Mouse (Mus musculus) adrenal gland (tissue): ENCODE measurements at regions not wholly inside any gene's neighbourhood (a gene's known extent, or its start where the extent isn't known, plus 50 kb on each side); places are given as distances from the start of the nearest gene placed in this dataset.

ENCODE experiments used
- intact Hi-C: fragments of 180-260 bp; cut with DNase I; formaldehyde crosslinking; loops from one replicate; pipeline ENCODE4 v1.15.1; 2025

DNA sequence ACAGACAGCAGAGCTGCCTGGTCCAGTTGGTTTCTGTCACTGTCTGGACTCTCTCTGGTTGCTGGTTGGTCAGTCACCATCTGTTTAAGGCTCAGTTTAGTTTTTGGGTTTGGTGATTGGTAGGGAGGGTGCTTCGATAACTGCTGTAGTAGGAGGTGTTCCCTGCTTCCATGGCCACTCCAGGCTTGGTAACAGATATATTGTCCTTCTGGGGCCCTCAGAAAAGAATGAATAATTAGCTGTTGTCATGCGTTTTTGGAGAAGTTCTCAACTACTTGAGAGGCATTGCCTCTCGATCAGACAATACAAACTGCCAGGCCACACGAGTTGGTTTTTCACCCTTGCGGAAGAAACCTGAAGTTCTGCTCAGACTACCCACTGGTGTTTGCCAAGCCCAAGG lies 451.7 kb downstream of the Sox2 start:
- intact Hi-C loops, result loop anchor here (2.0 to 10.0 kb wide), 3 partner anchors 455 to 1147 kb away; no protein-coding TSS in a partner anchor

DNA sequence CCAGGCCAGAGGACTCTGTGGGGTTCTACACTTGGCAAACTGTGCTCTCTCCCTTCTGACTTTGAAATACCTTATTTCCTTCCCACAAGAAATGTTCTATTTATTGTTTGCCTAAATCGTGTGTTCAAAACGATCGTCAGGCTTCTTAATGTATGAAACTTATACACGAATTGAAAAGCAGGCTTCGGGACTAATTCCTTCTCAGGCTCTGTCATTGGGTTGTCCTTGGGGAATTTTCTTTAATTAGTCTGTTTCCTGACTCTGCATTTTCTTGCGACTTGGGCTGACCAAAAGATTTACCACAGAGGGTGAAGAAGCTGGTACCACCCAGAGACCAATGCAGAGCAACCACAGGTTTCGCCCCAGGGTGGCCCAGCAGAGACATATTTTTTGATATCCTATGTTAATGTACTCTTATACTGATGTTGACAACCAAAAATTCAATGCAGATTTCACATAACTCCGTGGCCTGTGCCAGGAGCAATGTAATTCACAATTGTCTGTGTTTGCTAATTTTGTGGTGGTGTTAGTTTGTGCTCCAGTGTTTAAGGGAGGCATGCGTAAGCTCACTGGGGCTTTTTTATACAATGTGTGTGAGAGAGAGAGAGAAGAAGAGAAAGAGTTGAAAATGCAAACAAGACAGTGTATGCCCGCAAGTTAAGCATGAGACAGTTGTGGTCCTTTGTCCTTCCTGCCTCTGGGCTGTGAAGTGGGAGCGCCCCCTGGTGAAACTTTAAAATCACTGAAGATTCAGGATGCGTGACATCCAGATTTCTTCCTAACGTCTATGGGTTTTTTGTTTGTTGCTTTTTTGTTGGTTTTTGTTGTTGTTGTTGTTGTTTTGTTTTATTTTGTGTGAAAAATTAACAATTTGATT lies 452.7 kb downstream of the Sox2 start:
- intact Hi-C loops, result loop anchor here (2.0 to 10.0 kb wide), 3 partner anchors 456 to 1148 kb away; no protein-coding TSS in a partner anchor

DNA sequence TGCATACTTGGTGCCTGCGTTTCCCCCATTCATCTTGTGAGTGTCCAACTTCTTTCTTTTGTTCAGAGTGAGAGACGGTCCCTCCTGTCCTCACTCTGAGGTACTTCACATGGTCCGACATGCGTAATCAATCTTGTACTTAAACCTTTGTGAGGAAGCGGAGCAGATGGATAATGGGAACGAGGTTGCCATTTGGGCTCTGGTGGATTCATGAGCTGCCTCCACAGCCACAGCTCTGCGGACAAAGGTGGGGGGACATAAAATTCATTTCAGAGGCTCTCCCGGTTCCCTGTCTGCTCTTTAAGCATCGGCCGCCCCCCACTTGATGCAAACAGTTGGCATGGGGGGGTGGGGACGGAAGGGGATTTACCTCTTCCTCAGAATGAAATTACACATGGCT lies 454.7 kb downstream of the Sox2 start:
- intact Hi-C loops, result loop anchor here (10.0 kb wide), 2 partner anchors 870 to 1150 kb away; no protein-coding TSS in a partner anchor

DNA sequence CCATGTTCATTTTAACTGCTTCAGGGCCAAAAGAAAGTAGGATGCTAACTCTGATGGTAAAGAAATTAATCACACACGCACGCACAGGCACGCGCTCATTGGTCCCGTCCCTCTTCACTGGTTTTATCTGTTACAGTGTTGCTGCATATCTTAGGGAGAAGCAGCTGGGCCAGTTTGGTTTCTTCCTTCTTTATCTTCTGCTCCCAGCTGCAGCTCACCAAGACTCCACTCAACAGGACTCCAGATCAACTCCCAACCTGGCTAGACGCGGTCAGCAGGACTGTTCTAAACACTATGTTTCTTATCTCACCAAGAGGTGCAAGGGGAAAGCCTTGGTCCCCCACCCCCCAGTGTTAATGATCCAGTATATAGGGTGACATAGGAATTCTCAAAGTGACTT lies 455.9 kb downstream of the Sox2 start:
- intact Hi-C loops, result loop anchor here (10.0 kb wide), 2 partner anchors 871 to 1151 kb away; no protein-coding TSS in a partner anchor

DNA sequence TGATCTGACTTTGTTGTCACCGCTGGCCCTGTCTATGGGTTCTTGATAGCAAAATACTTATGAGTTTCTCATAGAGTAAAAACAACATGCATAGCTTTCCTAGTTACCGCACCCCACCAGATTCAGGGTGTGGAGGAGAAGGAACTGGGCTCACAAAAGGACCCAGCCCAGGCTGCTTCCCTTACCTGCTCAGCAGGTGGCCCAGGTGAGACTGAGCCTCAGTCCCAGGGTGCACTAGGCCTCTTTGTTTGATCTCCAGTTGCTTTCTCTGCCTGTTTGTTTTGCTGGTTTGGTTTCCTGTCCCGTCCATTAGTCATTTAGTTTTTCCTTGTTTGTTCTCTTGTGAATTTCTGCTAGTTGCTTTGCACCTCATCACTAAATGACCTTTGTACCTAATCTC lies 483.3 kb downstream of the Sox2 start:
- intact Hi-C loops, result no loop called here

DNA sequence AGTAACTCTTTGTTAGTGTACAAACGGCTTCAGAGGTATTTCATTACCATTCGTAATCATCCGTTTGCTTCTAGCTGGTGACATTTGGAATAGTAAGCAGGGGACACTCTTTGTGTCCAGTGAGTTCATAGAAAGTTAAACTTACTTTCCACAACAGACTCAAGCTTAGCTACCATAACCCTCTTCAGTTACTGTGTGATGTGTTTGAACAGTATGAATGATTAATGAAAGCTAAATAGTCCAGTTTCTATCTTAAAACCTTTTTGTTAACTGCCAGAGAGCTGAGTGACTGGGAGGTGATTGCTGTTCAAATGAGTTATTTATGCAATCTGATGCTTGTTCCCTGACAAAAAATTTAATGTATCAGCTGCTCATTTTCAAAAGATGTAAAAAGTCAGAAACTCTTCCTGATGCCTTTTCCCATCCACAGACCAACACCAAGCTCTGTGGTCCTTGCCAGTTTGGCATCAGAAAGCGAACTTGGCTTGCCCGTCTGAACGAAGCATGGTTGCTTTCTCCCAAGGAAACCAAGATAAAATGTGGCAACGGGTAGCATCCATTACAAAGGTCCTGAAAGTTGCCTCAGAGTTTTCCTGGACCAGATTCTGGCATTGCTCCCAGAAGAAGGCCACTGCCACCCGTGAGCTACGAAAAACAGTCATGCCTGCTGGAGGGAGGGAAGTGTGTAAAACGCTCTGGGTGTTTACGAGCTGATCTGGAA lies 491.5 kb downstream of the Sox2 start:
- intact Hi-C loops, result no loop called here

DNA sequence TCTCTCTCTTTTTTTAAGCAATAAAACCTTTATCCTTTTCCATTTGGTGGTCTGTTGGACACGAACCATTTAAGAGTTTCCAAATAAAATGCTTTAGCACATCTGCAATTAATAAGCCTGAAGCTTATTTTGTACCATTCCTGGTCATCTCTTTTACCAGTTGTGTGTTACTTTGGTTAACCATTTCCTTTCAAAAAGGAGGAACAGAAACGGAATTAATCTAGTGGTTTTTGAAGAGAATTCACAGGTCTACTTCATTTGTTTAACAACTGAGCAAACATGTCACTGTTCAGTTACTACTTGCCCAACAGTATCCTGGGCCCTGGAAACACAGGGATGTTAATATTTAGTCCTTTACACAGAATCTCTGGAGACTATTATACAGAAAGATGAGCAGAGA lies 492.5 kb downstream of the Sox2 start:
- intact Hi-C loops, result no loop called here

DNA sequence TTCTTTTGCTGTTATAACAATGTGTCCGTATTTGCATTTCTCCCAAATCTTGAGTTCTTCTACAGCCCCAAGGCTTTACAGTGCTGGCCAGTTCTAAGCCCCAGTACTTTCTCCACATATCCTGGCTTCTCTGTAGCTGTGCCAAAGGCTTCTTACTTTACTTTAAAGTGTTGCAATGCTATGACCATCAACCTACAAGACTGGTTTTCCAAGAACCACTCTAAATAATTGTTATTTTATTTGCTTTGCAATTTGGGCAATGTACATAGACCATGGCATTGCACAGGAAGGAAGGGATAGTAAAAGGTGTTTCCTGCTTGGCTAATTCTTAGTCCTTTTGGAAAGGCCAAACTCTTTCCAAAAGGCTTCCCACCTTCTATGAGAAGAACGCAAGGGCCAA lies 495.4 kb downstream of the Sox2 start:
- intact Hi-C loops, result no loop called here

DNA sequence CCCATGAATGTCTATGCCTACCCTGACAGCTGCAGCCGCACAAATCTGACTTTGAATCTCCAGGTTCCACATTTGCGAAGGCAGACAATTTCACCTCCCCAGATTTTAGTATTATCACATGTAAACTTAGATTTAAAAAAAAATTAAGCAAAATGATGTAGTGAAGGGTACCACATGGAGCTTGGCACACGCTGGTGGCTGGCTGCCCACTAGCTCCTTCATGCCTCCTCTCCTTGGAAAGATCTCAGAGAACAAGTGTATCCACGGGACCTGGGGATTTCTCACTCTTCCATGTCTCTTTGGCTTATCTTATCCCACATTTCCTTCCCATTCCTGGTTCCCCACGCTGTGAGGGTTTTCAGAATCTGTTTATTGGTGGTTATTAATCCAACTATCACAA lies 496.5 kb downstream of the Sox2 start:
- intact Hi-C loops, result no loop called here

DNA sequence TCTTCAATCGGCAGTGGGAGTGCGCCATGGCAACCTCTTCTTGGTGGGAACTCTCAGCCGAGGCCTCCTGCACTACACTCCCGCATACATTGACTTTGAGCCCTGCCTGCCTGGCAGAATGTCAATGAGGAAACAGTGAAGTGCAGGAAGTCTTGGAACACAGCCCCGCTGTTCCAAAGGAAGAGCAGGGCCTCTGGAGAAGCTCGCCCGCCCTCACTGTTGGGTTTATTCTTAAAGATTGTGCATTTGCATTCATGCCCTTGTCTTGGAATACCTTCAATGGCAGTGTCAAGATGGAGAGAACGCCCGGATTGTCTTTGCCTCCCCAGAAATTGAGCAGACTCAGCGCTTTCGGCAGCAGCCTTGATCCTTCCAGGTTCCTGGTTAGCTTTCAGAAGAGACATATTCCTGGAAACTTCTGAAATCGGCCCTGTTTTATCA lies 499.1 kb downstream of the Sox2 start:
- intact Hi-C loops, result no loop called here

DNA sequence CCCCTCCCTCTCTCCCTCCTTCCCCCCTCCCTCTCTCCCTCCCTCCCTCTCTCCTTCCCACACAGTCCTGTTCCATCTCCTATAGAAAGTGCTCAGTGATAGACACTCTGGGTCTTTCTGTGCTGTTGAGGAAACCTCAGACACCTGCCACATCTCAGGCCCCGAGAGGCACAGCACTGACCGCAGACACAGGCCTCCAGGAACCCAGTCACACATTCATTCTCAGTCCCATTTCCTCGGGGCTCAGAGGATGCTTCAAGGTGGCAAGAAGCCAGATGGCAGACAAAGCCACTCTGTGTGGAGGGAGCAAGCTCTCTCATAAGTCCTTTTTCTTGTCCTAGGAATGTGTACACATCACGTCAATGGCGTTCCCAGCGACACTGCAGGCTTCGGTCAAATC lies 502.0 kb downstream of the Sox2 start:
- intact Hi-C loops, result no loop called here

DNA sequence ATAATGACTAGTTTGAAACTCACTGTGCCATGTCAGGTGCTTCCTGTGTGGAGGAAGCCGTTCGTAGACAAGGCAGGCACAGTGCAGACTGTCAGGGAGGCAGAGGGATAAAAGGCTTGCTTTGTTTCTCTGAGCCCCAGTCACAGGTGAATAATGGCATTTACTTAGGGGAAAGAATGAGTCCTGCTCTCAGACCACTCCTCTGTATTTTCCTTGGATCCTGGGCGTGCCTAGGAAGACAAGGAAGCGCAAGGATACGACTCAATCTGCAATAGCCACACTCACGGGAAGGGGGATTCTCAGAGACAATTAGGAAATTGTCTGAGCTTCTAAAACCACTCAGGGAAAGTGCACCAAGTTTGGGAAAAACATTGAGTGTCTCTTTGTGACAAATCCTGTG lies 504.1 kb downstream of the Sox2 start:
- intact Hi-C loops, result no loop called here

DNA sequence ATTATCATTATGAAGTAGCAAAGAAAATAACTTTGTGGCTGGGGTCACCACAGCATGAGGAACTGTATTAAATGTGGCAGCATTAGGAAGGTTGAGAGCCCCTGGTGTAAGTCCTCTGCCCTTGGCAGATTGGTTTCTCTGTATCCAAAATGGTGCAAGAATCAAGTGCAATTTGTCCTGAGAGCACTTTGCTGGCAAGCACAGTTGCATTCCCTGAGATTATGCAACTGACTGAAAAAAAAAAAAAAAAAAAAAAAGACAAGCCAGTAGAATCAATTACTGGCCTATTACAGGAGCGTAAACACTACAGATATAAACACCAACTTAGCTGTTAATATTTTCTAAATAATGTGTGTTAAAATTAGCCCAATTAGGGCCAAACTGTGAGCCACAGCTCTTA lies 518.5 kb downstream of the Sox2 start:
- intact Hi-C loops, result no loop called here

DNA sequence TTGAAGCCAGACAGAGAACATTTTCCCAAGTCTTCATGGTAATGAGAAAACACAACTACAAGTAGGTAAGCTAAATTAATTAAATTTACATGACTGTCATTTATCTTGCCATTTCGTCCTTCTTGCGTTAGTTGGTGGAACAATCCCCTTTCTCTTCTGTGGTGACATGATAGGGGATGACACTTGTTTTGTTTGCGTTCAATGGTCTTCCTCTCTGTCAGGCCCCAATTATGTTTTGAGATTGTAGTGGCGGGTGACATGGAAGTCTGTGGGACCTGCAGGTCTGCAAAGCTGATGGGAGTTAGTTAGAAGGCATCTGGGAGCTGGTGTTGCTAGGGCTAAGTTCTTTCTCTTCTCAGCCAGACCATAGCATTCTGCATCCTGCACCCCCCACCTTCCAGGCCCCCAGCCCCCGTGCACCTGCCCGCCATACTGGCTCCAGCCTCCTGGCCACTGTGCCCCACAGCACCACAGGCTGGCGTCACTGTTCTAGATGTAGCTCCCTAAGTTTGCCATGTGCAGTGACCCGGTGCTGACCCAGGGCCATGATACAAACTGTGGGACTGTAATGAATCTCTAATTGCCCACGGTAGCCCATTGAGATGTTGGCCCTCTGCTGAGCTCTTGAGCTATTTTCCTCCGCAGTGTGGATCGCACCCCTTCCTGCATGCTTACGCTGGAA lies 528.7 kb downstream of the Sox2 start:
- intact Hi-C loops, result no loop called here

DNA sequence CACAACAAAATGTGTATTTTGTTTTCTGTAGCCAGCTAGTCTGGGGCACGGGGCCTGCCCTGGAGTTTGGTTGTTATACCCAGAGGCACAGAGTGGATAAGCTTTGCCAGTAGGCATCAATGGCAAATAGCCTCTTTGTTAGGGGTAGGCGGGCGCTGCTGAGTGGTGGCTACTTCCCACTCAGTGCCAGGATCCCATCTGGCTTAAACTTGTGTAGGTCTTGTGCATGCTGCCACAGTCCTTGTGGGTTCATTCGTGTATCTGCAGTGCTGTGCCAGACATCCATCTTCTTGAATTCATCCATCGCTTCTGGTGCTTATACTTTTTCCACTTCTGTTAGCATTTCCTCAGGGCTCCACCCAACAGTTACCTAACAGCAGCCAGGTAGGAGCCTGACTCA lies 545.4 kb upstream of the Atp11b start:
- intact Hi-C loops, result no loop called here

DNA sequence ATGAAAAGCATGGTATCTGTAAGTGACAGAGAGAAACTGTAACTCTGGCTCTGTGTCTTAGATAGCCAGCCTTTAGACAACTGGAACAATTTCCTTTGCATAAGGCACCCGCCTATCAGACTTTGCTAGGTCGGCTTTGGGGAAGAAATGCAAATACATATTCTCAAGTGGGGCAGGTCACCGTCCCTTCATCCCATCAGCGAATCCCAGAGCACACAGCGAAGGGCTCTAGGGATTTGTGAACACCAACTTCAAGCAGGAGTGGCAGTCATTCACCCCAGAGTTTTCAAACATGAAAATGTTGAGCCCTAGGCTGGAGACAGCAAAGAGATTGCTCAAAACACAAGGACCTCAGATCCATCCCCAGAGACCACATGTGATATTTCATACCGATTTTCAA lies 534.5 kb upstream of the Atp11b start:
- intact Hi-C loops, result no loop called here

DNA sequence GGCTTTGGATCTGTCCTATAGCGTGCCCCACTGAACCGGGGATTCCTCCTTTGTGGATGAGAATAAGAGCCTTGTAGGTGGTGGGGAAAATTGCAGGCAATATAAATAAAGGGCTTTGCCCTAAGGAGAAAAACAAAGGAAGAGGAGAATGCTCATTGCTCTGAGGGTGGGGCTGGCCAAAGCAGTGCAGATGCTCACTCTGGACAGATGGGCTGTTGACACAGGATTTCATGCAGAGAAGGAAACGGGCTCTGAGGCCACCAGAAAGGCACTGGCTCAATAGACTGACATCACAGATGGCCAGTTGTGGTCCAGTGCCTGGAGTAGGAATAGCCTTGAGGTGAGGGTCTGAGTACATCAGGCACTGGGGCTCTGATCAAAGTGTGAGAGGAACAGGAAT lies 532.7 kb upstream of the Atp11b start:
- intact Hi-C loops, result no loop called here

DNA sequence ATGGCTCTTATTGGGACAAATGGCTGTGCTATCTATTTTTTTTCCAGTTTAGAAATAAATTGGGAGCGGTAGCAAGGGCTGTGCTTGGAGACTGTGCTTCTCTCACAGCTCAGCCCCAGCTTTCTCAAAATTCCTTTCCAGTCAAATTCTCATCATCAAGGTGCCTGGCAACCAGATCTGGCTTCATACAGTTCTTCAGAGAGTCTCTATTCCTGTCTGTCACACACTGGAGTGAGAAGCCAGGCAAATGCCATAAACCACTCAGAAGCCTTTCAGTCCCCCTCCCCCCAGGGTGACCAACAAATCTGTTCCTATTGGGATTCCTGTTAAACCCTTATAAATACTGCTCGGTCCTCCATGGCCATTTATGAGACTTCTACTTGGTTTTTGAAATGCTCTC lies 531.7 kb upstream of the Atp11b start:
- intact Hi-C loops, result no loop called here

DNA sequence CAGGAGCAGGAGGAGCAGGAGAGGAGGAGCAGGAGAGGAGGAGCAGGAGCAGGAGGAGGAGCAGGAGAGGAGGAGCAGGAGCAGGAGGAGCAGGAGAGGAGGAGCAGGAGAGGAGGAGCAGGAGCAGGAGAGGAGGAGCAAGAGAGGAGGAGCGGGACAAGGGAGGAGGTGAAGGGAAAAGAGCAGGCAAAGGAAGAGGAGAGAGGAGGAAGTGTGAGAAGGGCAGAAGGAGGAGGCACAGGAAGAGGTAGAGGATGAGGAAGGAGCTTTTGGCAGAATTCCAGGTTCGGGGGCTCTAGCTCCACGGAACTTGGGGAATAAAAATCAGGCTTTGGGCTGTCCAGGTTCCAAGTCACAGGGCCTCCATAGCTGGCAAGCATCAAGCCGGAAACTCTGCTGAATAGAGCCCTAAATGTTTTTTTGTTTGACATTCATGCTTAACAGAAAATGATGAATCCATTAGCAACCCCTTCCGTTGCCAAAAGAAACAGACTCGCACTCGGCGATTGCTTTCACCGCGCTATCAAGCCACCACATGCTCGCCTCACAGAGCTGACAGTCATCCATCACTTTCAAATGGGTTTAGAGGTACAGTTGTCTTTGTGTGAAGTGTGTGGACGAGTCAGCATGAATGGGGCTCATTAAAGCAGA lies 528.7 kb upstream of the Atp11b start:
- intact Hi-C loops, result no loop called here

DNA sequence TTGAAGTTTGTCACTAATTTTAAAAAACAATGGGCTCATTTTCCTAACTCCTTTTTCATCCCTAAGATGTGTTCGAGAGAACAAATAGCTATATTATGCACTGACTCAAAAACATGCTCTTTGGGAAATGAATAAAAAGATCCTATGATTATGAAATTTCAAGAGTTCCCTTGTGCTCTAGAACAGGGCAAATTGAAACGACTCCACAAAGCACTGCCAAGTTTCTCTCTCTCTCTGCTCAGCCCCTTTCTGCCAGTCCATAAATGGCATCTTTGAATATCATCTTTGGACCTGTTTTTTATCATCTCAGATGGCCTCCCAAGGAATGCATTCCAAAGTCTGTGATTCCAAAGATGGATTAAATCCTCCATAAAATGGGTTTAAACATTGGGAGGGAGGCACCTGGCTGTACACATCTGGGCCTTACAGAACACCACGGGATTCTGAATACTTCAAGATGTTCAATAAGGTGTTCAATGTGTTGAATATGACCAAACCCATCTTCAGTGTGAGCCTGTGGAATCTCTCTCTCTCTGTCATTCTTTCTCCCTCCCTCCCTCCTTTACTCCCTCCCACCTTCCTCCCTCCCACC lies 528.0 kb upstream of the Atp11b start:
- intact Hi-C loops, result no loop called here
